Mouse (Mus musculus) heart, embryonic 16.5 days (tissue): ENCODE data around the gene Ifit1. TPM values are rescaled to one million over a fixed set of nuclear protein-coding genes. Genes with fewer than 3 reads are reported as not detected.
"Not testable (repeated sequence)": the region's sequence is repeated elsewhere in the genome, so short reads cannot be mapped to it uniquely, and the experiment has no call there.

Source experiments
- ATAC-seq: fragments of 200-750 bp; cut with Nextera tagmentation; replicated peaks from 2 replicates; pipeline ENCODE4 v1.8.0; 2017; ENCODE audit warnings: moderate number of reproducible peaks; ENCODE audit not compliant: insufficient read depth, low FRiP score; ENCODE audit errors: extremely low read depth
- H3K27ac ChIP-seq: fragments of 300-500 bp; sonication (generic); 2 replicates; pipeline ENCODE4 v1.5.1; 2014; ENCODE audit warnings: mild to moderate bottlenecking, low read length, control low read depth, moderate library complexity
- H3K27me3 ChIP-seq: fragments of 300-500 bp; sonication (generic); 2 replicates; pipeline ENCODE4 v1.6.1; 2014; ENCODE audit warnings: low read length, mixed read lengths; ENCODE audit not compliant: control insufficient read depth, insufficient read depth
- H3K36me3 ChIP-seq: fragments of 300-500 bp; sonication (generic); 2 replicates; pipeline ENCODE4 v1.6.1; 2014; ENCODE audit not compliant: control insufficient read depth, insufficient read depth
- H3K4me1 ChIP-seq: fragments of 300-500 bp; sonication (generic); 2 replicates; pipeline ENCODE4 v1.6.1; 2014; ENCODE audit warnings: low read length, mixed read lengths; ENCODE audit not compliant: control insufficient read depth, insufficient read depth
- H3K4me2 ChIP-seq: fragments of 300-500 bp; sonication (generic); 2 replicates; pipeline ENCODE4 v1.6.1; 2014; ENCODE audit warnings: low read depth, mild to moderate bottlenecking, control low read depth, low read length
- H3K4me3 ChIP-seq: fragments of 300-500 bp; sonication (generic); 2 replicates; pipeline ENCODE4 v1.5.1; 2014; ENCODE audit warnings: mild to moderate bottlenecking, control low read depth, low read length
- H3K9ac ChIP-seq: fragments of 300-500 bp; sonication (generic); 2 replicates; pipeline ENCODE4 v1.6.1; 2014; ENCODE audit warnings: low read length, control low read depth
- H3K9me3 ChIP-seq: fragments of 300-500 bp; sonication (generic); replicated peaks from 2 replicates; pipeline ENCODE4 v1.6.1; 2016; ENCODE audit warnings: low read length; ENCODE audit not compliant: control insufficient read depth
- WGBS: fragments of 180-500 bp; shearing (Covaris S2); extraction: QIAGEN DNeasy Blood & Tissue Kit; methylation state at CpG from one replicate; pipeline ENCODE4 v1.1.7; 2014; 5-methylcytosine and 5-hydroxymethylcytosine counted together
- polyA plus RNA-seq: library from polyadenylated mRNA; unstranded; fragments of >200 nt; fragmentation: Nextera tagmentation; extraction: Ambion mirVana; gene quantifications from 2 replicates; pipeline ENCODE4 v1.2.1, GENCODE M21; 2015

The Ifit1 gene
- polyA plus RNA-seq, 1 experiment from 2014 or later, result 3.0 TPM

- H3K27ac ChIP-seq, result no peak overlapping the region
- ATAC-seq, result no peak
- WGBS, result 60% methylated on average over 5 of the region's 5 CpGs
- H3K36me3 ChIP-seq, result no peaks in the 10 kb centered on the region
- H3K9ac ChIP-seq, result no peak overlapping the region
- no peaks in the 10 kb centered on the region for H3K27me3 ChIP-seq
- no peak overlapping the region for H3K4me3 ChIP-seq
- no peaks in the 10 kb centered on the region for H3K9me3 ChIP-seq
- H3K4me2 ChIP-seq, result no peak overlapping the region
- H3K4me1 ChIP-seq, result no peaks in the 10 kb centered on the region
Observed at GRCm38 (mm10) chr19:34642616-34643015, 1.9 kb downstream of the Ifit1 start.

- WGBS, result 84% methylated on average over 6 of the region's 8 CpGs
- not testable (repeated sequence) for H3K9ac ChIP-seq, H3K4me3 ChIP-seq, H3K36me3 ChIP-seq, H3K9me3 ChIP-seq, H3K4me2 ChIP-seq, H3K27me3 ChIP-seq, ATAC-seq, H3K4me1 ChIP-seq, H3K27ac ChIP-seq
Observed at GRCm38 (mm10) chr19:34647630-34648029, 7.0 kb downstream of the Ifit1 start.

- ATAC-seq, result no peak
- H3K4me1 ChIP-seq, result no peaks in the 10 kb centered on the region
- H3K9ac ChIP-seq, result no peak overlapping the region
- H3K27me3 ChIP-seq, result no peaks in the 10 kb centered on the region
- H3K9me3 ChIP-seq, result no peaks in the 10 kb centered on the region
- no peak overlapping the region for H3K27ac ChIP-seq
- H3K4me2 ChIP-seq, result no peak overlapping the region
- no peaks in the 10 kb centered on the region for H3K36me3 ChIP-seq
- no peak overlapping the region for H3K4me3 ChIP-seq
- 88% methylated on average over 3 of the region's 3 CpGs for WGBS
Observed at GRCm38 (mm10) chr19:34650276-34650675, 9.6 kb downstream of the Ifit1 start.

- H3K9me3 ChIP-seq, result no peaks in the 10 kb centered on the region
- ATAC-seq, result no peak
- H3K27ac ChIP-seq, result no peak overlapping the region
- H3K9ac ChIP-seq, result no peak overlapping the region
- no peaks in the 10 kb centered on the region for H3K36me3 ChIP-seq
- H3K4me3 ChIP-seq, result no peak overlapping the region
- WGBS, result 73% methylated on average over 6 of the region's 6 CpGs
- H3K4me1 ChIP-seq, result no peaks in the 10 kb centered on the region
- no peaks in the 10 kb centered on the region for H3K27me3 ChIP-seq
- no peak overlapping the region for H3K4me2 ChIP-seq
Observed at GRCm38 (mm10) chr19:34650997-34651396, 10.3 kb downstream of the Ifit1 start.

- H3K4me3 ChIP-seq, result no peak overlapping the region
- no peak for ATAC-seq
- H3K4me1 ChIP-seq, result peaks cover 6% of the 10 kb centered on the region
- H3K27me3 ChIP-seq, result no peaks in the 10 kb centered on the region
- no peaks in the 10 kb centered on the region for H3K9me3 ChIP-seq
- no peak overlapping the region for H3K27ac ChIP-seq
- no peaks in the 10 kb centered on the region for H3K36me3 ChIP-seq
- no peak overlapping the region for H3K9ac ChIP-seq
- WGBS, result 82% methylated on average over 10 of the region's 10 CpGs
- no peak overlapping the region for H3K4me2 ChIP-seq
Observed at GRCm38 (mm10) chr19:34655227-34655805, 14.6 kb downstream of the Ifit1 start.

- WGBS, result 14% methylated on average over 2 of the region's 2 CpGs
- Histone ChIP-seq H3K27ac (no peak overlapping the region), H3K9ac (no peak overlapping the region), H3K4me1 (peaks cover 6% of the 10 kb centered on the region), H3K27me3 (no peaks in the 10 kb centered on the region), H3K4me2 (no peak overlapping the region), H3K36me3 (no peaks in the 10 kb centered on the region), H3K4me3 (no peak overlapping the region), H3K9me3 (no peaks in the 10 kb centered on the region)
- ATAC-seq, result peak; percentile 55
Observed at GRCm38 (mm10) chr19:34656511-34657298, 16.0 kb downstream of the Ifit1 start.

GRCm38 (mm10) chr19:34662067-34662507 lies 21.4 kb downstream of the Ifit1 start:
- peak overlapping the region; percentile 70 for H3K9ac ChIP-seq
- H3K27ac ChIP-seq, result peak overlapping the region; percentile 78
- 9% methylated on average over 13 of the region's 13 CpGs for WGBS

GRCm38 (mm10) chr19:34662740-34663139 lies 22.1 kb downstream of the Ifit1 start:
- WGBS, result 45% methylated on average over 5 of the region's 5 CpGs
- peak overlapping the region; percentile 65 for H3K27ac ChIP-seq
- 0 out of 2 replicates have a peak, but pooled peaks cover 4% of the 10 kb centered on the region for H3K4me1 ChIP-seq
- H3K9me3 ChIP-seq, result no peaks in the 10 kb centered on the region
- no peaks in the 10 kb centered on the region for H3K27me3 ChIP-seq
- H3K4me3 ChIP-seq, result no peak overlapping the region
- no peaks in the 10 kb centered on the region for H3K36me3 ChIP-seq
- peak overlapping the region; percentile 72 for H3K4me2 ChIP-seq
- ATAC-seq, result no peak
- H3K9ac ChIP-seq, result 0 out of 2 replicates have a peak overlapping the region, but pooled peaks have one; percentile 21

More at GRCm38 (mm10) chr19:34662067-34662507, 21.4 kb downstream of the Ifit1 start:
- Histone ChIP-seq H3K4me1 (0 out of 2 replicates have a peak, but pooled peaks cover 4% of the 10 kb centered on the region), H3K27me3 (no peaks in the 10 kb centered on the region), H3K9me3 (no peaks in the 10 kb centered on the region), H3K4me3 (peak overlapping the region; percentile 61), H3K4me2 (peak overlapping the region; percentile 72), H3K36me3 (no peaks in the 10 kb centered on the region)
- peak; percentile 97 for ATAC-seq

- Histone ChIP-seq H3K27ac (no peak overlapping the region), H3K4me2 (no peak overlapping the region), H3K4me3 (no peak overlapping the region), H3K36me3 (no peaks in the 10 kb centered on the region), H3K9me3 (no peaks in the 10 kb centered on the region), H3K9ac (no peak overlapping the region), H3K27me3 (no peaks in the 10 kb centered on the region), H3K4me1 (0 out of 2 replicates have a peak, but pooled peaks cover 4% of the 10 kb centered on the region)
- whole genome bisulfite sequencing, result 0% methylated on average over 5 of the region's 5 CpGs
- no peak for ATAC-seq
Observed at GRCm38 (mm10) chr19:34666127-34666526, 25.5 kb downstream of the Ifit1 start.
